Mouse (Mus musculus) spleen, postnatal 36 days (tissue): ENCODE data around the gene Esr1.
A peak's percentile ranks its signal among the peaks of the same experiment; 100 is the strongest.

Experiments
- DNase-seq, 2 experiments: peaks; one replicate each; pipeline ENCODE4 v3.0.0; 2022; ENCODE audit warnings: low spot score in 2 of 2, mixed read lengths in 1 of 2

Esr1 gene

GRCm38 (mm10) chr10:4620596-4621504 lies 9.5 kb downstream of the Esr1 start:
- no peak for DNase-seq

- no peak for DNase-seq
Observed at GRCm38 (mm10) chr10:4621505-4621815, 10.1 kb downstream of the Esr1 start.

GRCm38 (mm10) chr10:4623319-4623718 lies 11.9 kb downstream of the Esr1 start:
- DNase-seq, result no peak

DNA sequence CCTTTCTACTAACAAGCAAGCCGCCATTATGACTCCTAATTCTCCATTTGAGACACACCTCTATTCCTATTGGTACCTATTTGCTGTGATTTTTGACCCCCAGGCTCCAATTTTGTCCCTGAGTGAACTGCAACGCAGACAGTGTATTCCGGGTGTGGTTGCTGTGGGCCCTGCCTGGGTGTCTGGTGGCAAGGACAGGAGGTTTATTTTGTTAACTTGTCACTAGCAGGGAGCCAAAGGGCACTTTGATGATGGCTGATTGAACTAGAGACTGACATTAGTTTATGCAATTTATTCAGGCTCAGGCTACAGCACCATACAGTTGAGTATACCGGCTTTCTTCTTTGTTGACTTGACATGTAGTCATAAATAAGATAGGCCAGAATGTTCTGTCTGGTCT lies 13.2 kb downstream of the Esr1 start:
- DNase-seq, result no peak

DNA sequence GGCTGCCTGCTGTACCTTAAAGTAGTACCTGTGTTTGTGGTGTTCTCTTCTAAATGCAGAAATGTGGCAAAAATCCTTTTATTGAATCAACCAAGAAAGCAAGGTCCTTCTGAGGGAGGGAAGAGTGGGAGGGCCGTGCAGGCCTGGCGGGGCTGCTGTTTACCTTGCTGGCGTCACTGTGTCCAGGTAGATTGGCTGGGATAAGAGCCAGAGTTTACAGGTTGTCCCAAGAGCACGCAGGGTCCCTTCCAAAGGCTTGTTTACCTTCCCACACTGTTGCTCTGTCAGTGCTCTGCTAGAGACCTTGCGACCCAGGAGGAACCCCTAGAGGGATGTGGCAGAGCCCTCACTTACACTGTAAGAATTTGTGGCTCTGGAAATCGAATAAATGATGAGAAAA lies 13.9 kb downstream of the Esr1 start:
- no peak for DNase-seq

DNA sequence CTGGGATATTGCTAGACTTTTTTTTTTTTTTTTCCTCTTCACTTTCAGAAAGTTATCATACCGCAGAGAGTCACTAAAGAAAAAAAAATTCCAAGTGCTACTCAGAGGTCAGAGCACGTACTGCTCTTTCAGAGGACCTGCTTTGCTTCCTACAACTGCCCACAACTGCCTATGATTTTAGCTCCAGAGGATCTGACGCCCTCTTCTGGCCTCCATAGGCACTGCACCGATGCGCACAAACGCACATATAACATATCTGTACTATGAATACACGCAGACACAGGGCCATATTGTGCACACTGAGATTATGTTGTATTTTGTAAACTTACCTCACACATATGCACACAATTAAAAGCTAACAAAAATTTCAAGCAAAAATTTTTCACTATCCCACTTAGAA lies 15.0 kb downstream of the Esr1 start:
- no peak for DNase-seq

DNA sequence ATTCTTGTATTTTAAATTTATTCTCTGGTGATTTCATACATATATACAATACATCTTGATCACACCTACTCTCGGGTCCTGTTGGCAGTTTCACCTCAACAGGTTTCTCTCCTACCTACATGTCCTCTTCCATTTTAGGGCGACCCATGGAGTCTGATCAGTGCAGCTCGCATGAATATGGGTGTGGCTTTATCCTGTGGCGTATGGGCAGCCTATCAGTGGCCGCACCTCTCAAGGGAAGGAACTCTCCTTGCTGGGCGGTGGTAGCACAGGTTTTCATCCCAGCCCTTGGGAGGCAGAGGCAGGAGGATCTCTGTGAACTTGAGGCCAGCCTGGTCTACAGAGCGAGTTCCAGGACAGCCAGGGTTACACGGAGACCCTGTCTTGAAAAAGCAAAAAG lies 15.6 kb downstream of the Esr1 start:
- DNase-seq, result no peak

DNA sequence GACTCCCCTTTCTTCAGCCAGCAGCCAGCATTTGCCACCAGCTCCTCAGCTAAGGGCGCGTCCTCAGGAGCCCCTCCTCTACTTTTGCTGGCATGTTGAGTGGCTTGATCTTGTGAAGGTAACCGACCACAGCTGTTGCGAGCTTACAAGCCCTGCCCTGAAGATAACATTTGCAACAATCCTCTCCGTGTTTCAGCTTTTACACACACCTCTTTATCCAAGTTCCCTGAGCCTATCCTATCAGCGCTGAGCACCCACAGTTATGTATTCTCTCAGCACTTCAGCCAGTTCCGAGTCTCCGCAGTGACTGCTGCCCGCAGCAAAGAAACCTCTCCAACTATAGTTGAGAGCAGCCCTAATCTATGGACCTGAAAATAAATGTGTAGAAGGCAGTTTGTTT lies 16.0 kb downstream of the Esr1 start:
- no peak for DNase-seq

- no peak for DNase-seq
Observed at GRCm38 (mm10) chr10:4629314-4629713, 17.9 kb downstream of the Esr1 start.

- peak; percentile 11 to 27 for DNase-seq
Observed at GRCm38 (mm10) chr10:4632211-4632704, 20.9 kb downstream of the Esr1 start.

GRCm38 (mm10) chr10:4633287-4634030 lies 22.1 kb downstream of the Esr1 start:
- no peak for DNase-seq

DNA sequence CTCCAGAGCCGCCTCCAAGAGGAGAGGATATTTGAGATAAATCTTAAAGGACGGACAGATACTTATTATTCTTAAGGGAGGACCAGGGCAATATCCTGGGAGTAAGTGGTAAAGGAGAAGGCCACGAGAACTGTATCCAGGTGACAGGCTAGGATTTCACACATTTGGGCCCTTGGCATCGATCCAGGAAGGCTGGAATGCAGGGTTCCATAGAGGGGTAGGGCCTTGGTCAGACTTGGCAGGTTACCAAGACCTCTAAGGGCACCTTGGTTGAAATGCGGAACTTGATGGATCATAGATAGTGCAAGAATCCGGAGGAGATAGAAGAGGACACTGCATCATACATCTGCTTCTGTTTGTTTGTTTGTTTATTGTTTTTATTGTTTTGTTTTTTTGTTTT lies 24.3 kb downstream of the Esr1 start:
- DNase-seq, result no peak

DNA sequence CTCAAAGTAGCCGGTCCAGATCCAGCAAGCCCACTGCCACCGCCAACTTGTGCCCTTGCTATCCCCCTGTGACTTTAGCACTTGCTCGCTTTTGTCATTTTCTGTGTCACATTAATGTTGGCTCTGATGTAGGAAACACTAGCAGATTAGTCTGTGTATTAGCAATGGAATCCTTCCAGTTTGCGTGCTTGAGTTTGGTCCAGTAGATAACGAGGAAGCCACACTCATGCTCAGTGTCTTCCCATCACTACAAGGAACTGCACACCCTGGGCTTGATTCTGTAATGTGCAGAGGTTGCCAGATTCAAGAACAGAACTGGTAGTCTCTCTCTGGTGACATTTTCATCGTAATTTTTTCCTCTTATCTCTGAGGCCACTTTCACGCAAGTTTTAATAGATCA lies 34.7 kb downstream of the Esr1 start:
- DNase-seq, result no peak

GRCm38 (mm10) chr10:4646851-4647250 lies 35.5 kb downstream of the Esr1 start:
- DNase-seq, result no peak

DNA sequence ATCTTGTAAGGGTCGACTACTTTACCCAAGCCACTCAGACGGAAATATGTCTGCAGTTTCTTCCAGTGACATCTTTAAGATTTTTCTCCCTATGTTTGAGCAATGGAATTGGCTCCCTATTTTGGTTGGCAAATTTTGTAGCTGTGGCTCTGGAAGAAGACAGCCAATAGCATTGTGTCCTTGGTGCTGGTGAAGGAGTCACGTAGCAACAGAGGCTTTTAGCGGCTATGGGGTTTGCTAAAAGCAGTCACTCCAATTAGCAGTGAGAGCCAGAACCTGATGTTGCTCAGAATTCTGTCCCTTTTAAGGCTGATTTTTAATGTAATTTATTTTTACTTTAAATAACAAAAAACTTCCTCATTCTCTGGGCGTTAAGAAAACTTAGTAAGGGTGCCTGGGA lies 54.0 kb downstream of the Esr1 start:
- DNase-seq, result no peak

DNA sequence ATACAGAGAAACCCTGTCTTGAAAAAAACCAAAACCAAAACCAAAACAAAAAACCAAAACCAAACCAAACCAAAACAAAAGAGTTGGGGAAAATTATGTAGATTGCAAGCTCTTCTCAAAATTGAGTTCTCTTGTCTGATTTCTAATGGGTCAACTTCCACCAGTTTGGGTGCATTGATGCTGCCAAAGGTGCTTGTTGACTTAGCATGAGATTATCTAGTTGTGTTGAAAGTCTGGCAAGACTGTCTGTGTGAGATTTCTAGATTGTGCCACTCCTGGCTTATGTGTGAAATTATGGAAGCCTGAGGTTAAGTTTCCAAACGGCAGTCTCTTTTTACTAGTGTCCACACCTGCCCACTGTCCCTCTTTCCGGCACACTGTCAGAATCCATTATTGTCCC lies 55.6 kb downstream of the Esr1 start:
- DNase-seq, result no peak

GRCm38 (mm10) chr10:4670053-4670452 lies 58.7 kb downstream of the Esr1 start:
- no peak for DNase-seq

DNA sequence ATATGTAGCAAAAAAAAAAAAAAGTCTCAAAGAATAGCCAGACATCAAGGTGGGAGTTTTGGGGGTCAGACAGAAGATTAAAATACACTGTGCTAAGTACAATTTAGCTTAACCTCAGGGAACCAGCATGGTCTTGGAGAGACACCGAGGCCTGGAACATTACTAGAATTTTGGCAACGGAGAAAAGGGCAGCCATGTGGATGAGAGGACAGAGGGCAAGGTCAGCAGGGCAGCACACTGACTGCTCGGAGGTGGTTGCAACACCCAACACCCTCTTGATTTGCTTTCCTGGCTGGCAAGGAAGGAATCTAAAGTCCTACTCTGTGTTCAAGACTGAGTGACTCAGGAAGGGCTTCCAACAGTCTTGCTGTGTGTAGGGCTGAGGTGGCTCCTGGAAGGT lies 60.5 kb downstream of the Esr1 start:
- no peak for DNase-seq

DNA sequence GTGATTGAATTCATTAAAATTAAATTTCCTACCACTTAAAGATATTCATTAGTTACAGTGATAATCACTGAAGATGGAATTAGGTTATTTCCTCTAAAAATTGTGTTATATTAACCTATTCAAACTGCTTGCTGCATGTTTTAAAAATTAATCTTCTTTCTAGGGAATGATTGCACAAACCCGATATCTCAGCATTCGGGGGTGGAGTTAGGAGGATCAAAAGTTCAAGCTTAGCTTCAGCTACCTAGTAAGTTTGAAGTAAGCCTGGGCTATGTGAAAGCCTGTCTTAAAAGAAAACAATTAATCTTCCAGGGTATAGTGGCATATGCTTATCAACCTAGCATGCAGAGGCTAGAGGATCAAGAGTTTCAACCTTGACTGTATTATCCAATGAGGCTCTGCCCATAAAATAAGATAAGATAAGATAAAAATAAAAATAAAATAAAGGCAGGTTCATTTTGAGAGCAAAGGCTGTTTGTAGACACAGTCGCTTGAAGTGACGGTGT lies 62.0 kb downstream of the Esr1 start:
- no peak for DNase-seq

DNA sequence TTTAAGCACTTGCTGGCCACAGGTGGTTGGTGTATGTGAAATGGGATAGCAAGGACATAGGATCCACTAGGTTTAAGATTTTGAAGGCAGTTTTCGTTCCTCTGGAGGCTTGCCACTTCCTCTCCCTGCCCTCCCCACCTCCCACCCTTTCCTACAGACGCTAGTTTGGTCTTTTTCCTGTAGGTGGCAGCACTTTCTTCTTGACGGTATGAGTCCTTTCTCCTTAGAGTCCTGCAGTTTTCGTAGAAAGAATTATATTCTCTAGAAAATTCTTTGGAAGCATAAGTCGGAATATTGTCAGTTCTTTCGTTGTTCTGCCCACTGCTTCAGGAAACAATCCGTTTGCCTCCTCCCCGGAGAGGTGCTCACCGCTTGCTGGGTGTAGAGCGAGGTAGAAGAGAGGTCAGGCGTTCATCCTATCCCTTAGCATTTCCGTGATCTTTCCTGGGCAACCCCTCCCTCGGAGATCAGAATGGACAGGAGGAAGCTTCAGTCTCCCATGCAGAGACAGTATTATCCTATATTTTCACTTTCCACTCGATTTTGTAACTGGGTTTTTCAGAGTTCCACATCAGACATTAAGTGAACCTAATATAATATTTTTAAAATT lies 63.7 kb downstream of the Esr1 start:
- DNase-seq, result peak; percentile 26 to 41

- no peak for DNase-seq
Observed at GRCm38 (mm10) chr10:4683106-4683505, 71.7 kb downstream of the Esr1 start.

GRCm38 (mm10) chr10:4683711-4684265 lies 72.4 kb downstream of the Esr1 start:
- DNase-seq, result no peak
